Mouse (Mus musculus): ENCODE data around the gene Ccdc63. TPM values are rescaled to one million over a fixed set of nuclear protein-coding genes. Genes with fewer than 3 reads are reported as not detected.
A peak's percentile ranks its signal among the peaks of the same experiment; 100 is the strongest.
"Not testable (repeated sequence)": the region's sequence is repeated elsewhere in the genome, so short reads cannot be mapped to it uniquely, and the experiment has no call there.

Gene Ccdc63
- polyA plus RNA-seq, 1 experiment from 2014 or later, result not detected

- WGBS, result 65% methylated on average over 10 of the region's 10 CpGs
- ATAC-seq (replicated peaks), result no peak
Observed at GRCm38 (mm10) chr5:122146056-122146580, 5.5 kb upstream of the Ccdc63 start.

GRCm38 (mm10) chr5:122145381-122146055 lies 4.9 kb upstream of the Ccdc63 start:
- no peaks in the 10 kb centered on the region for H3K27me3 ChIP-seq
- no peak overlapping the region for H3K9ac ChIP-seq (replicated peaks)
- no peaks in the 10 kb centered on the region for H3K4me1 ChIP-seq
- ATAC-seq (replicated peaks), result no peak
- 72% methylated on average over 15 of the region's 15 CpGs for WGBS
- H3K36me3 ChIP-seq, result no peaks in the 10 kb centered on the region
- 0 out of 2 replicates have a peak overlapping the region, but pooled peaks have one; percentile 10 for H3K4me2 ChIP-seq (replicated peaks)
- H3K4me3 ChIP-seq, result no peak overlapping the region
- H3K27ac ChIP-seq (replicated peaks), result 0 out of 2 replicates have a peak overlapping the region, but pooled peaks have one; percentile 8
- H3K9me3 ChIP-seq, result no peaks in the 10 kb centered on the region

More at GRCm38 (mm10) chr5:122146056-122146580, 5.5 kb upstream of the Ccdc63 start:
- Histone ChIP-seq H3K4me1 (no peaks in the 10 kb centered on the region), H3K27ac (replicated peaks) (no peak overlapping the region; the same call in 1 of the 2 replicates), H3K4me2 (replicated peaks) (no peak overlapping the region), H3K36me3 (no peaks in the 10 kb centered on the region), H3K27me3 (no peaks in the 10 kb centered on the region), H3K9me3 (no peaks in the 10 kb centered on the region), H3K4me3 (no peak overlapping the region), H3K9ac (replicated peaks) (no peak overlapping the region)

GRCm38 (mm10) chr5:122144825-122145224 lies 4.2 kb upstream of the Ccdc63 start:
- no peak overlapping the region for H3K4me3 ChIP-seq
- ATAC-seq (replicated peaks), result no peak

GRCm38 (mm10) chr5:122143543-122143942 lies 2.9 kb upstream of the Ccdc63 start:
- no peak overlapping the region for H3K27ac ChIP-seq (replicated peaks)
- no peaks in the 10 kb centered on the region for H3K27me3 ChIP-seq
- ATAC-seq (replicated peaks), result no peak
- WGBS, result 81% methylated on average over 15 of the region's 15 CpGs
- no peak overlapping the region for H3K9ac ChIP-seq (replicated peaks)
- H3K4me3 ChIP-seq, result no peak overlapping the region
- no peaks in the 10 kb centered on the region for H3K4me1 ChIP-seq
- H3K36me3 ChIP-seq, result no peaks in the 10 kb centered on the region
- no peak overlapping the region for H3K4me2 ChIP-seq (replicated peaks)
- H3K9me3 ChIP-seq, result no peaks in the 10 kb centered on the region

More at GRCm38 (mm10) chr5:122144825-122145224, 4.2 kb upstream of the Ccdc63 start:
- Histone ChIP-seq H3K4me1 (no peaks in the 10 kb centered on the region), H3K36me3 (no peaks in the 10 kb centered on the region), H3K9me3 (no peaks in the 10 kb centered on the region), H3K27ac (replicated peaks) (no peak overlapping the region), H3K27me3 (no peaks in the 10 kb centered on the region), H3K9ac (replicated peaks) (no peak overlapping the region), H3K4me2 (replicated peaks) (no peak overlapping the region)
- 85% methylated on average over 4 of the region's 4 CpGs for WGBS

- Histone ChIP-seq H3K27ac (replicated peaks) (no peak overlapping the region), H3K9me3 (no peaks in the 10 kb centered on the region), H3K4me3 (no peak overlapping the region), H3K27me3 (no peaks in the 10 kb centered on the region), H3K4me1 (no peaks in the 10 kb centered on the region), H3K36me3 (no peaks in the 10 kb centered on the region), H3K4me2 (replicated peaks) (no peak overlapping the region), H3K9ac (replicated peaks) (no peak overlapping the region)
- 56% methylated on average over 8 of the region's 8 CpGs for WGBS
- no peak for ATAC-seq (replicated peaks)
Observed at GRCm38 (mm10) chr5:122142230-122142992, 1.8 kb upstream of the Ccdc63 start.

GRCm38 (mm10) chr5:122139771-122140170 lies 852 bp downstream of the Ccdc63 start:
- 59% methylated on average over 2 of the region's 2 CpGs for WGBS
- ATAC-seq (replicated peaks); H3K4me1 ChIP-seq: not testable (repeated sequence)

GRCm38 (mm10) chr5:122138856-122139255 lies 1.8 kb downstream of the Ccdc63 start:
- no peaks in the 10 kb centered on the region for H3K4me1 ChIP-seq
- no peaks in the 10 kb centered on the region for H3K36me3 ChIP-seq
- no peak overlapping the region for H3K9ac ChIP-seq (replicated peaks)
- 83% methylated on average over 15 of the region's 15 CpGs for WGBS
- no peaks in the 10 kb centered on the region for H3K9me3 ChIP-seq
- ATAC-seq (replicated peaks), result no peak
- H3K4me3 ChIP-seq, result no peak overlapping the region
- H3K27me3 ChIP-seq, result no peaks in the 10 kb centered on the region
- H3K27ac ChIP-seq (replicated peaks), result no peak overlapping the region
- no peak overlapping the region for H3K4me2 ChIP-seq (replicated peaks)

More at GRCm38 (mm10) chr5:122139771-122140170, 852 bp downstream of the Ccdc63 start:
- H3K36me3 ChIP-seq; H3K9ac ChIP-seq (replicated peaks); H3K9me3 ChIP-seq; H3K4me3 ChIP-seq; H3K27ac ChIP-seq (replicated peaks); H3K4me2 ChIP-seq (replicated peaks); H3K27me3 ChIP-seq: not testable (repeated sequence)

- Histone ChIP-seq H3K4me3 (no peak overlapping the region), H3K36me3 (no peaks in the 10 kb centered on the region), H3K27me3 (no peaks in the 10 kb centered on the region), H3K9me3 (no peaks in the 10 kb centered on the region), H3K4me2 (replicated peaks) (no peak overlapping the region), H3K9ac (replicated peaks) (no peak overlapping the region), H3K27ac (replicated peaks) (no peak overlapping the region), H3K4me1 (peaks cover 5% of the 10 kb centered on the region)
- ATAC-seq (replicated peaks), result no peak
- WGBS, result 88% methylated on average over 14 of the region's 14 CpGs
Observed at GRCm38 (mm10) chr5:122136508-122137408, 3.9 kb downstream of the Ccdc63 start.

- H3K36me3 ChIP-seq, result no peaks in the 10 kb centered on the region
- WGBS, result 73% methylated on average over 3 of the region's 3 CpGs
- no peak for ATAC-seq (replicated peaks)
Observed at GRCm38 (mm10) chr5:122135290-122135882, 5.2 kb downstream of the Ccdc63 start.

GRCm38 (mm10) chr5:122134395-122135289 lies 6.0 kb downstream of the Ccdc63 start:
- no peak overlapping the region for H3K27ac ChIP-seq (replicated peaks)
- H3K4me2 ChIP-seq (replicated peaks), result no peak overlapping the region
- WGBS, result 88% methylated on average over 14 of the region's 14 CpGs

More at GRCm38 (mm10) chr5:122135290-122135882, 5.2 kb downstream of the Ccdc63 start:
- Histone ChIP-seq H3K9me3 (no peaks in the 10 kb centered on the region), H3K27me3 (no peaks in the 10 kb centered on the region), H3K9ac (replicated peaks) (no peak overlapping the region), H3K27ac (replicated peaks) (no peak overlapping the region), H3K4me2 (replicated peaks) (no peak overlapping the region), H3K4me3 (no peak overlapping the region), H3K4me1 (peaks cover 14% of the 10 kb centered on the region)

More at GRCm38 (mm10) chr5:122134395-122135289, 6.0 kb downstream of the Ccdc63 start:
- Histone ChIP-seq H3K9me3 (no peaks in the 10 kb centered on the region), H3K9ac (replicated peaks) (no peak overlapping the region), H3K36me3 (no peaks in the 10 kb centered on the region), H3K4me1 (peaks cover 17% of the 10 kb centered on the region), H3K4me3 (no peak overlapping the region), H3K27me3 (no peaks in the 10 kb centered on the region)
- no peak for ATAC-seq (replicated peaks)
